Mouse (Mus musculus) urinary bladder, adult 2 months (tissue): ENCODE results near the gene Fbxo36. TPM values are rescaled to one million over a fixed set of nuclear protein-coding genes. Genes with fewer than 3 reads are reported as not detected.
A peak's percentile ranks its signal among the peaks of the same experiment; 100 is the strongest.

Experiments used
- DNase-seq: peaks from one replicate; pipeline ENCODE4 v3.0.0; 2022; ENCODE audit warnings: low spot score
- polyA plus RNA-seq: library from polyadenylated mRNA; depleted of rRNA; stranded (reverse); fragments of >200 nt; gene quantifications from 2 replicates; pipeline ENCODE4 v1.2.3, GENCODE M21; 2012

The Fbxo36 gene
- polyA plus RNA-seq, 1 experiment: 17.0 TPM

GRCm38 (mm10) chr1:84890005-84890393, 50.4 kb downstream of the Fbxo36 start:
- no peak for DNase-seq

- DNase-seq: no peak
Observed at GRCm38 (mm10) chr1:84890503-84890902, 50.9 kb downstream of the Fbxo36 start.

- DNase-seq: no peak
Observed at GRCm38 (mm10) chr1:84891746-84892145, 52.1 kb downstream of the Fbxo36 start.

- DNase-seq: no peak
Observed at GRCm38 (mm10) chr1:84897364-84897763, 57.7 kb downstream of the Fbxo36 start.

- no peak for DNase-seq
Observed at GRCm38 (mm10) chr1:84899156-84899555, 59.5 kb downstream of the Fbxo36 start.

GRCm38 (mm10) chr1:84904467-84904866, 64.8 kb downstream of the Fbxo36 start:
- DNase-seq: no peak

- no peak for DNase-seq
Observed at GRCm38 (mm10) chr1:84910177-84910804, 70.7 kb downstream of the Fbxo36 start.

- no peak for DNase-seq
Observed at GRCm38 (mm10) chr1:84912571-84912970, 72.9 kb downstream of the Fbxo36 start.

- DNase-seq: no peak
Observed at GRCm38 (mm10) chr1:84915010-84915409, 75.4 kb downstream of the Fbxo36 start.

- no peak for DNase-seq
Observed at GRCm38 (mm10) chr1:84918865-84919264, 79.2 kb downstream of the Fbxo36 start.

GRCm38 (mm10) chr1:84923432-84923831, 83.8 kb downstream of the Fbxo36 start:
- no peak for DNase-seq

- DNase-seq: no peak
Observed at GRCm38 (mm10) chr1:84924134-84924533, 84.5 kb downstream of the Fbxo36 start.

GRCm38 (mm10) chr1:84925599-84925998, 86.0 kb downstream of the Fbxo36 start:
- DNase-seq: no peak

GRCm38 (mm10) chr1:84933472-84934150, 94.0 kb downstream of the Fbxo36 start:
- peak; percentile 59 for DNase-seq

- DNase-seq: no peak
Observed at GRCm38 (mm10) chr1:84934151-84934502, 94.5 kb downstream of the Fbxo36 start.

GRCm38 (mm10) chr1:84934503-84935333, 95.1 kb downstream of the Fbxo36 start, which contains the start of gene Slc16a14:
Slc16a14 (minus strand) TSS chr1:84935134.
- peak; percentile 27 for DNase-seq

- no peak for DNase-seq
Observed at GRCm38 (mm10) chr1:84935668-84936067, 96.0 kb downstream of the Fbxo36 start.

GRCm38 (mm10) chr1:84936716-84937510, 97.3 kb downstream of the Fbxo36 start:
- no peak for DNase-seq

- DNase-seq: no peak
Observed at GRCm38 (mm10) chr1:84939466-84939865, 99.8 kb downstream of the Fbxo36 start.

GRCm38 (mm10) chr1:84940322-84940721, 100.7 kb downstream of the Fbxo36 start:
- DNase-seq: no peak

- DNase-seq: no peak
Observed at GRCm38 (mm10) chr1:84942666-84943065, 103.0 kb downstream of the Fbxo36 start.

- DNase-seq: no peak
Observed at GRCm38 (mm10) chr1:84943549-84943948, 103.9 kb downstream of the Fbxo36 start.
